In the genomic region with DNA sequence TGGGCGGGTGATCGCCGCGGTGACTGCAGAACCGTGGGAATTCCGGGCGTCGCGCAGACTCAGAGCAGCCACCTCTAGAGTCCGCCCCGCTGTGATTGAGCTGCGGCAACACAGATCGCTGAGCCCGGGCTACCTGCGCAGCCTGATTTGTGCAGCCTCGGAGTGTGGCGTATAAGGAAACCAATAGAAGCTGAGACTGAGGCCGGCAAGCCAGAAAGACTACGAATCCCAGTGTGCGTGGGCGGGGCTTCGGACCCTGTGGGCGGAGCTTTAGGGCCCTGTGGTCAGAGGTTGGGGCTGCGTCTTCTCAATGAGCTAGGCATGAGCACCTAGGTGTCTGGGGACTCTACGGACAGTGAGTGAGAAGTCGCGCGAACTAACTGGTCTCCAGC, we compare ENCODE assay signal across 8 mouse cellular contexts. TPM values are rescaled to one million over a fixed set of nuclear protein-coding genes. Genes with fewer than 3 reads are reported as not detected.
A peak's percentile ranks its signal among the peaks of the same experiment; 100 is the strongest.
DNase-seq lines count a peak whose midpoint lies in the region; ATAC-seq and TF ChIP-seq lines count a peak whose summit lies in the region.

A gene (minus strand): TSS at position 182 of the 392 bp plus-strand sequence.

- H3K4me1 ChIP-seq in forebrain, embryonic 10.5 days, result peaks cover 21% of the 10 kb centered on the region
- H3K4me1 ChIP-seq in heart, embryonic 15.5 days (replicated peaks), result peaks cover 23% of the 10 kb centered on the region
- H3K4me1 ChIP-seq in liver, embryonic 14.5 days (replicated peaks; ENCODE audit: control insufficient read depth in 2 of 2, insufficient read depth in 2 of 2, low read length in 1 of 2), result peaks cover 3 to 17% of the 10 kb centered on the region in 2 experiments; a peak in 3 of 4 replicates
- H3K4me1 ChIP-seq in neural tube, embryonic 11.5 days (ENCODE audit: control insufficient read depth, insufficient read depth, low read length), result 0 out of 2 replicates have a peak, but pooled peaks cover 4% of the 10 kb centered on the region
- H3K4me1 ChIP-seq in stomach, postnatal 0 days (replicated peaks; ENCODE audit: control insufficient read depth, insufficient read depth), result no peaks in the 10 kb centered on the region

- peak within 1 kb of the TSS; percentile 74 for H3K4me2 ChIP-seq in heart, embryonic 15.5 days
- peak within 1 kb of the TSS; percentile 74 for H3K4me2 ChIP-seq in liver, embryonic 14.5 days (ENCODE audit: low read depth)
- H3K4me2 ChIP-seq in neural tube, embryonic 11.5 days (ENCODE audit: low read depth), result peak within 1 kb of the TSS; percentile 53
- H3K4me2 ChIP-seq in stomach, postnatal 0 days (replicated peaks; ENCODE audit: low read depth), result peak within 1 kb of the TSS; percentile 66

- no peaks in the 10 kb centered on the region for H3K9me3 ChIP-seq in forebrain, embryonic 10.5 days
- no peaks in the 10 kb centered on the region for H3K9me3 ChIP-seq in heart, embryonic 15.5 days (replicated peaks)
- H3K9me3 ChIP-seq in liver, embryonic 14.5 days (ENCODE audit: control insufficient read depth, low read length), result no peaks in the 10 kb centered on the region
- H3K9me3 ChIP-seq in neural tube, embryonic 11.5 days (ENCODE audit: control insufficient read depth, low read length), result no peaks in the 10 kb centered on the region
- no peaks in the 10 kb centered on the region for H3K9me3 ChIP-seq in stomach, postnatal 0 days (ENCODE audit: control insufficient read depth, low read length)

- peak; percentile 100 for ATAC-seq in CD4-positive, CD25-positive, alpha-beta regulatory T cell, adult 4 months
- ATAC-seq in heart, embryonic 15.5 days (replicated peaks; ENCODE audit: insufficient number of reproducible peaks, insufficient read depth, low FRiP score, low read depth), result peak; percentile 97
- ATAC-seq in liver, embryonic 14.5 days (ENCODE audit: insufficient read depth), result peak; percentile 98
- ATAC-seq in neural tube, embryonic 11.5 days (ENCODE audit: insufficient read depth, low FRiP score, low TSS enrichment), result peak; percentile 99
- ATAC-seq in stomach, postnatal 0 days (ENCODE audit: low FRiP score, low TSS enrichment), result peak; percentile 100

- H3K4me3 ChIP-seq in forebrain, embryonic 10.5 days, result peak within 1 kb of the TSS; percentile 75
- H3K4me3 ChIP-seq in heart, embryonic 15.5 days, result peak within 1 kb of the TSS; percentile 78
- peak within 1 kb of the TSS; percentile 56 to 60 for H3K4me3 ChIP-seq in liver, embryonic 14.5 days (ENCODE audit: insufficient read depth in 1 of 2, low read depth in 2 of 2, low read length in 2 of 2)
- peak within 1 kb of the TSS; percentile 57 for H3K4me3 ChIP-seq in neural tube, embryonic 11.5 days (ENCODE audit: low read depth, low read length)
- H3K4me3 ChIP-seq in stomach, postnatal 0 days (ENCODE audit: low read depth, low read length), result peak within 1 kb of the TSS; percentile 58

- no peak for TF ChIP-seq EP300 in liver, embryonic 14.5 days (IDR thresholded peaks at IDR 0.05; ENCODE audit: low read depth)
- TF ChIP-seq EP300 in stomach, postnatal 0 days (optimal IDR thresholded peaks at IDR 0.05), result no peak

- H3K36me3 ChIP-seq in forebrain, embryonic 10.5 days (replicated peaks), result no peaks in the 10 kb centered on the region
- H3K36me3 ChIP-seq in heart, embryonic 15.5 days, result no peaks in the 10 kb centered on the region
- no peaks in the 10 kb centered on the region for H3K36me3 ChIP-seq in liver, embryonic 14.5 days (replicated peaks; ENCODE audit: control insufficient read depth, insufficient read depth, low read depth)
- no peaks in the 10 kb centered on the region for H3K36me3 ChIP-seq in neural tube, embryonic 11.5 days (ENCODE audit: control insufficient read depth, insufficient read depth, low read length)
- no peaks in the 10 kb centered on the region for H3K36me3 ChIP-seq in stomach, postnatal 0 days (ENCODE audit: control insufficient read depth, insufficient read depth, low read length)

- peak within 1 kb of the TSS; percentile 86 for H3K27ac ChIP-seq in forebrain, embryonic 10.5 days
- H3K27ac ChIP-seq in heart, embryonic 15.5 days, result peak within 1 kb of the TSS; percentile 87
- H3K27ac ChIP-seq in liver, embryonic 14.5 days, result no peak within 1 kb of the TSS
- H3K27ac ChIP-seq in neural tube, embryonic 11.5 days (ENCODE audit: low read depth, low read length), result no peak within 1 kb of the TSS
- peak within 1 kb of the TSS; percentile 63 for H3K27ac ChIP-seq in stomach, postnatal 0 days (replicated peaks)

- no peaks in the 10 kb centered on the region for H3K27me3 ChIP-seq in forebrain, embryonic 10.5 days (ENCODE audit: poor library complexity, severe bottlenecking)
- no peaks in the 10 kb centered on the region for H3K27me3 ChIP-seq in heart, embryonic 15.5 days
- no peaks in the 10 kb centered on the region for H3K27me3 ChIP-seq in liver, embryonic 14.5 days (ENCODE audit: control insufficient read depth, insufficient read depth, low read length)
- no peaks in the 10 kb centered on the region for H3K27me3 ChIP-seq in neural tube, embryonic 11.5 days (ENCODE audit: control insufficient read depth, insufficient read depth, low read length)
- no peaks in the 10 kb centered on the region for H3K27me3 ChIP-seq in stomach, postnatal 0 days (ENCODE audit: control insufficient read depth, insufficient read depth, low read length)

- no peak for TF ChIP-seq CTCF in liver, embryonic 14.5 days (IDR thresholded peaks at IDR 0.05; ENCODE audit: low read depth)
- peak; percentile 25; the same call in 1 of the 2 replicates for TF ChIP-seq CTCF in stomach, postnatal 0 days (IDR thresholded peaks at IDR 0.05; ENCODE audit: low read depth)

- WGBS in forebrain, embryonic 10.5 days, result under 1% methylated on average over 28 of the region's 28 CpGs
- 0% methylated on average over 28 of the region's 28 CpGs for WGBS in heart, embryonic 15.5 days
- under 1% methylated on average over 28 of the region's 28 CpGs for WGBS in liver, embryonic 14.5 days (ENCODE audit: insufficient replicate concordance)
- 0% methylated on average over 28 of the region's 28 CpGs for WGBS in neural tube, embryonic 11.5 days
- WGBS in stomach, postnatal 0 days, result 0% methylated on average over 28 of the region's 28 CpGs

- peak; percentile 92 for DNase-seq in c-Kit-negative CD71-positive TER-119-positive erythroid progenitor cells, embryonic 14.5 days (ENCODE audit: low read depth, low spot score)
- DNase-seq in forebrain, embryonic 10.5 days (ENCODE audit: extremely low spot score, low spot score), result peak; percentile 96
- peak; percentile 99 to 100 for DNase-seq in kidney, postnatal 25 days
- peak; percentile 76 to 93 (median 88) for DNase-seq in liver, embryonic 14.5 days (ENCODE audit: low read depth in 3 of 3, low spot score in 3 of 3)
- DNase-seq in neural tube, embryonic 11.5 days (ENCODE audit: low spot score), result peak; percentile 97
- peak; percentile 98 for DNase-seq in stomach, postnatal 0 days (ENCODE audit: low spot score)

- peak within 1 kb of the TSS; percentile 79 for H3K9ac ChIP-seq in heart, embryonic 15.5 days
- H3K9ac ChIP-seq in liver, embryonic 14.5 days (replicated peaks), result peak within 1 kb of the TSS; percentile 36; the same call in 1 of the 2 replicates
- H3K9ac ChIP-seq in neural tube, embryonic 11.5 days (ENCODE audit: low read length), result peak within 1 kb of the TSS; percentile 47
- peak within 1 kb of the TSS; percentile 66 for H3K9ac ChIP-seq in stomach, postnatal 0 days (ENCODE audit: low read length)

RNA-seq across cellular contexts. Expression of the gene that starts here (rescaled TPM):
- 10 to 100 TPM; 19.0 to 28.0 TPM for polyA plus RNA-seq in CD4-positive, CD25-positive, alpha-beta regulatory T cell, adult 4 months (2017; shearing (Covaris generic))
- 41.4 and 42.8 TPM in 2 replicates for polyA plus RNA-seq in forebrain, embryonic 10.5 days (2016; fragmentation: Nextera tagmentation; extraction: Ambion mirVana)
- polyA plus RNA-seq in heart, embryonic 15.5 days (2015; fragmentation: Nextera tagmentation; extraction: Ambion mirVana), result 97.1 and 110 TPM in 2 replicates
- polyA plus RNA-seq in liver, embryonic 14.5 days (2012; rRNA removed), result 36.3 and 38.6 TPM in 2 replicates
- polyA plus RNA-seq in liver, embryonic 14.5 days (2014; fragmentation: Nextera tagmentation; extraction: Ambion mirVana), result 58.5 and 59.7 TPM in 2 replicates
- polyA plus RNA-seq in neural tube, embryonic 11.5 days (2014; fragmentation: Nextera tagmentation; extraction: Ambion mirVana), result 56.8 and 61.8 TPM in 2 replicates
- 75.1 and 77.1 TPM in 2 replicates for polyA plus RNA-seq in stomach, postnatal 0 days (2015; fragmentation: Nextera tagmentation; extraction: Ambion mirVana)

Comparison
In these comparisons a context has a peak if more than half of its experiments do, and no peak if none do; other contexts are left out.
1. H3K27ac ChIP-seq: peak in forebrain, embryonic 10.5 days (single experiment), heart, embryonic 15.5 days (single experiment) and stomach, postnatal 0 days (single experiment); none in liver, embryonic 14.5 days (single experiment) and neural tube, embryonic 11.5 days (single experiment).
2. Peak in every context shown above with its lines, with median percentiles within 50 percentile points of each other: ATAC-seq, DNase-seq, H3K4me3 ChIP-seq, H3K4me2 ChIP-seq and H3K9ac ChIP-seq.